Mouse (Mus musculus) frontal cortex, postnatal 10 days (tissue): ENCODE measurements at regions not wholly inside any gene's neighbourhood (a gene's known extent, or its start where the extent isn't known, plus 50 kb on each side); places are given as distances from the start of the nearest gene placed in this dataset.

Experiments
- DNase-seq, 2 experiments: peaks; one replicate each; pipeline ENCODE4 v3.0.0; 2022; ENCODE audit warnings: low spot score in 2 of 2, mixed read lengths in 1 of 2

DNA sequence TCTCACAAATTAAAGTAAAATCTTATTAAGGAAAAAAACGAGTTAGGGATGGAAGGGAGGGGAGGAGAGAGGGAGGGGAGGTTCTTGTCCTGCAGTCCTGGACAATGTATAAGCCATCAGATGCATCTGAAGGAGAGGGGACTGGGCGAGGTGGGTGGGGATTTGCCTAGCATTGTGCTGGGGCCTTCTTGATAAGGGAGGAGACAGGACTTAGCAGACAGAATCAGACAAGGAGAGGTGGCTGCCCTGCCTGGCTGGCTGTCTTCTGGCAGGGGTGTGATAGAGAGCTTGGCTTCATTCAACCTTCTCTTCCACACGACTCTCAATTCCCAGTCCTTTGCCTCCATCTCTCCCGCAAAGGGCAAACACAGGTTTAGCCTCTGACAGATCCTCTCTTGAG lies 318.9 kb downstream of the Gm49356 start:
- no peak for DNase-seq

DNA sequence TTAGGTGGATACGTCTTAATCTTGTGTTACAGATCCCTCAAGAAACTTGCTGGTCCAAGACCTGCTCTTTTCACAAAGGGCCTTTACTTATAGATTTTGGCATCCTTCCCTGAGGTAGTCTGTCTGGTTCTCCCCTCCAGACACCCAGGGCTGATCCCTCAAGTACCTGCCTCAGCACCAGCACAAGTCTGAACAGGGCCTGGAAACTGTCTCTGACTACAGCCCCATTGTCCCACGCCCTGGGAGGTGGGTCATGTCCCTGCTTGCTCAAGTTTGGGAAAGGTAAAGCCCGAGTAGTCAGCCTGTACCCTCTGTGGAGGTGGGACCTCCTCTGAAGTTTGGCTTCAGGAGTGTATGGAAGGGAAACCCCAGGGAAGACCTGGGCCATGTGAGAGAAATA lies 323.3 kb downstream of the Gm49356 start:
- no peak for DNase-seq

DNA sequence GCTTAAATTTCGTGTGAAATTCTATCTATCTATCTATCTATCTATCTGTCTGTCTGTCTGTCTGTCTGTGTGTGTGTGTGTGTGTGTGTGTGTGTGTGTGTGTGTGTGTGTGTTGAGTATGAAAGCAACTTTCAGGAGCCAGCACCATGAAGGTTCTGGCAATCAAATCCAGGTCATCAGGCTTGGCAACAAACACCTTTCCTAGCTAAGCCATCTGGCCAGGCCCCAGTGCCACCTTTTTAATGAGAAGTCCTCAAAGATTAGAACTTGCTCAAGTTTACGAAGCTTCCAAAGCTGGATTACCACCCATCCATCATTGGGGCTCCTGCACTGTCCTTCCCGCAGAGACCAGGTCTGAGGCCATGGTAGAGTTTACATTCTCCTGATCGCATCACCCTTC lies 325.0 kb downstream of the Gm49356 start:
- no peak for DNase-seq

DNA sequence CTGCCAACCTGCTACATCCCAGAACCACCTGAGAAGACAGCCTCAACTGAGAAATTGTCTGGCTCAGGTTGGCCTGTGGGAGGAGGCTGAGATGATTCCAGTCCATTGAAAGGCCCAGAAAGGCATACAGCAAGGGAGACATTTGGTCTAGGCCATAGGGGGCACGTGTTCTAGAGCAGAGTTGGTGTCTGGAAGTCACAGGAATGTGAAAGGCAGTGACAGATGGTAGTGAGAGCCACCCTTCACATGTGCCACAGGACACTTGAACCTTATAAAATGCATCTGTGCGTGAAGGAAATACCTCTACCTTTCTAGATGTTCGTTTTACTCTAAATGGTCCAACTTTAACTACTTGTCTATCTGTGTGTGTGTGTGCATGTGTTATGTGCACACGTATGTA lies 326.1 kb downstream of the Gm49356 start:
- DNase-seq, result no peak

DNA sequence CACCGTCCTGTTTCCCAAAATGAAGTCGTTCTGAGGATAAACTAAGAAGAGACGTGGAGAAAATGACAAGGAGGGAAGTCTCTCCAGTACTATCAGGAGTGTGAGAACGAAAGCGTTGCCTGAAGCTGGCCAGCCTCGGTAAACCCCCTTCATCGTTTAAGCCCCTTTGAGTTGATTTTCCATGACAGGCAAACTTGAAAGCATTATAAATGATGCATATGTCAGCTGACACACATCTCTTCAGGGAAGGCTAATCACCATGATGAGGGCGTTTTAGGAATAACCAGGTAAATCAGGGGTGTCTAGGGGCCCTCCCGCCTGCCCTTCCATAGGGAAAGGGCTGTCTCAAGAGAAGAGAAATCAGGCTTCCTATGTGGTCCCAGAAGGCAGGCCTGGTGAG lies 328.4 kb downstream of the Gm49356 start:
- DNase-seq, result no peak

DNA sequence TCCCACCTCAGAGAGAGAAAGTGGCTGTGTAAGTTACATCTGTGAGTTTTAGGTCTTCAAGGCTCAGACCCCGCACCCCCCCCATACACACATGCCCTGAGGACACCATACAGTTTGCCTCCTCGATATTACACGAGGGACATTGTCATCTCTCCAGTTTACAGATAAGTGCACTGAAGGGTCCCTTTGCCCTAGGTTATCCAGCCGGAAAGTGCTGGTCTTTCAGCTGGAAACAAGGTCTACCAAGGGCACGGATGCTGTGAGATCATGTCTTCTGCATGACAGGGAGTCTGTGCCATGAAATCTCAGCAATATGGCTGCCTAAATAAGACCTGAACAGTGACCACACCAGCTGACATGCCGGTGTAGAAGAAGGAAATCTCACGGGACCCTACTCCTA lies 329.8 kb downstream of the Gm49356 start:
- DNase-seq, result no peak

DNA sequence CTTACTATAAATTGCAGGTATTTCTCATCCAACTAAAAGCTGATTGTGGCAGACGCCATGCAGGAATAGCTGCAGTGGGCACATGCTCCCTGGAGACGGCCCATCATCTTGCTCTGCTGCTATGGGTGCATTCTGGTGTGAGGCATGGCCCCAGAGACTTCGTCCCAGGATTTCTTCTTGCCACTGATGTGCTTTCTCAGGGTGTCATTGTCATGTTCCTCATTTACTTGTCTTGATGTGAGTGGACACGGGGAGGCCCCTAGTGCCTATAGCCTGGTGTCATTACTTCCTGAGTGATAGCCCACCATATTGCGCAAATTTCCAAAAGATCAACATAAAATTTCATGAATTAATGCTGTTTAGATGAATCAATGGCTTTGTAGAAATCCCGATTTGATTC lies 336.5 kb downstream of the Gm49356 start:
- DNase-seq, result no peak

DNA sequence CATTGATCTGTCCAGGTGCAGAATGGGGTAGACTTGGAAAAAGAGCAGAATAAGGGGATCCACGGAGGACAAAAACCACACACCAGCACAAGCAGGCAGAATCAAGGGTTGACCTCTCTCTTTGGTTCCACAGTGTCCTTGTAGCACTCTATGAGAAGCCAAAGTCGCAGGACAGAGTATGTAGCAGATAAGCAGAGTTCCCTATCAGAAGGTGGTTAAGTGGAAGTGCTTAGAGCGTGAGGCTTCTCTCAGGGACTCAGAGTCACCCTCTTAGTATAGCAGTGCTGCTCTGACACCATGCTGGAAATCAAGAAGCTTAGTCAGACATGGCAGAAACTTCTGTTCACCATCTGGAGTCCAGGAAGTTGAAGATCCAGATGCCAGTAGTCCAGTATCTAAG lies 338.2 kb downstream of the Gm49356 start:
- DNase-seq, result no peak

DNA sequence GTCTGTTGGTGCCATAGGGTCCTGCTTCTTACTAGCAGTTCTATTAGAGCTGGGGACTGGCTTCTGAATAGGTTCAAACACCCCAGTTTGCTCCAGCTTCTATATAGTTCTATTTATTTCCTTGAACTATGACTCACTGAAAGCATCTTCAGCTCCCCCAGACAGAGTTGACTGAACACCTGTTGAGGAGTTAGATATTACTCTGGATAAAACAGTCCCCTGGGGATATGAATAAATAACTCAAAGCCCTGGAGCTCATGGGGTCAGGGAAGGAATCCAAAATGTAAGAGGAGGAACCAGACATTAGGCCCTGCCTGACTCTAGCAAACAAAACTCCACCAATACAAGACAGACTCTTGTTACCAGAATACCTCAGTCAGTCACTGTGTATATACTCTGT lies 341.4 kb downstream of the Gm49356 start:
- DNase-seq, result no peak

DNA sequence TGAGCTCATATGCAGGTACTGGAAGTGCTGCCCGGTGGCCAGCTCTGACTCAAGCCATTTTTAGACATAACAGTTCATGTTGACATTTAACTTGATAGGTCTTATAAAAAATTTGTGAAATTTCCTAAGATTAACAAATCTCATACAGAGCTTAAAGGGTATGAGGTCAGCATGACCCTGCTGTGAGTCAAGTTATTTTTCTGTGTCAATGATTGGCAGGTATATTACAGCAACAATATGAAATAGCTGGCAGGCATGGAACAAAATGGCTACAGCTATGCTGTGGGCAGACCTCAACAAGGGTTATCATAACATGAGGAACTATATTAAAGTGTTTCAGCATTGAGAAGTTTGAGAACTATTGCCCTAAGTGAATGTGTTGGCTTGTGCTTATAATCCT lies 342.6 kb downstream of the Gm49356 start:
- DNase-seq, result no peak

DNA sequence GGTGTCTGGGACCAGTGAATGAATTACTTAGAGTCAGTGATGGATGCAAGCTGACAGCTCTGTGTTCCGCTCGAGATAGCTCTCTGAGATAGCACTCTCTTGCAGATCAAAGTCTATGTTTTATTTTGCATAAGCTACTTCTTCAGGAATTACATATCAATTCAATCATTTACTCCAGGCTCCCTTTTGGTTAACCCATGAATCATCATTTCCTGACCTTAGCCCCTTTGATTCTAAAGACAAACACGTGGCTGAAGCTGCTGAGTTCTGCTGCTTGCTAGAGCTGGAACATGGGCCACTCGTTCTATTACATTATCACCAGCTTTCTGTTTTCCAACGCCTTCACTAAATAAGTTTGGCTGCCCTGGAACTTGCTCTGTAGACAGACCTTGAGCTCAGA lies 343.2 kb downstream of the Gm49356 start:
- DNase-seq, result no peak

DNA sequence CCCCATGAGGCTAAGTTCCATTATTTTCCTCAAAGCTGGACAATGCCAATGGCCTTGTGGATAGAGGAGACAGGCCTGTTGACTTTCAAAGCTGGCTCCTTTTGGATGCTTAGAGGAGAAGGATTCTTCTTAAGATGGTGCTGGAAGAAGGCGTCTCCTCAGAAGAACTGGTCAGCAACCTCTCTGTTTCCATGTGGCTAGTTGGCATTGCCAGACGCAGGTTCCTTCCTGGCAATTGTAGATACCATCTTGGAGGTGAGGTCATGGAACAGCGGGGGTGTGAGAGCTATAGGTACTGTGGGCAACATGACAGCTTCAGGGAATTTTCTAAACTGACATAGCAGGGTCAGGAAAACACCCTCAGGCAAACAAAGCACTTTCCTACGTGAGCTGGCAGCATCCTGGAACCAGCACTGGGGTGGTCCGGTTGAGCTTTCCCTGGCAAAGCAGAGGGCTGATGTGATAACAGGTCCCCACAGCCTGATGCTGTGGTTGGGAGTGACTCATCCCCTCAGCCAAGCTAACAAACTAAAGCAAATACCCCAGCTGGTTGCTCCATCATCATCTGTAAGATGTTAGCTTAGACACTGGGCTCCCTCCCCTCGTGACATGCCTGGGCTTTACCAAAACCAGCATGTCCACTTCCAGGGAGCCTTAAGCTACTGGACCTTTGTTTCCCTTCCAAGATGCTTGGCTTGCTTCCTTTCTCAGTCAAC lies 348.5 kb downstream of the Gm49356 start:
- DNase-seq, result no peak

DNA sequence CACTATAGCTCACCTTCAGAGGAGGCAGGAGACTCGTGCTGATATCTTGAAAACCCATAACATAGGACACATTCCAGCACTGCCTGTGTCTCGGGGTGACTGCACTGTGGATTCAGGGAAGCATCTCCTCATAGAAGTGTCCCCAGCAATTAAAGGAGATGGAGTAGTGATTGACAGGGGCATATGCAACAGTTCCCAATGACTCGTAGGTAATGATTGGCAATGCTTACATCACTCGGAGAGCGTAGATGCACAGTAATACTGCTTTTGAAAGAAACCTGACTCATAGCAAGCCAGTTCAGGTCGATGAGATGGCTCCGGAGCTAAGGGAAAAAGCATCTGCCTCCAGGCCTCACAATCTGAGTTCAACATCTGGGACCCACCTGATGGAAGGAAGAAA lies 352.7 kb downstream of the Gm49356 start:
- DNase-seq, result no peak

DNA sequence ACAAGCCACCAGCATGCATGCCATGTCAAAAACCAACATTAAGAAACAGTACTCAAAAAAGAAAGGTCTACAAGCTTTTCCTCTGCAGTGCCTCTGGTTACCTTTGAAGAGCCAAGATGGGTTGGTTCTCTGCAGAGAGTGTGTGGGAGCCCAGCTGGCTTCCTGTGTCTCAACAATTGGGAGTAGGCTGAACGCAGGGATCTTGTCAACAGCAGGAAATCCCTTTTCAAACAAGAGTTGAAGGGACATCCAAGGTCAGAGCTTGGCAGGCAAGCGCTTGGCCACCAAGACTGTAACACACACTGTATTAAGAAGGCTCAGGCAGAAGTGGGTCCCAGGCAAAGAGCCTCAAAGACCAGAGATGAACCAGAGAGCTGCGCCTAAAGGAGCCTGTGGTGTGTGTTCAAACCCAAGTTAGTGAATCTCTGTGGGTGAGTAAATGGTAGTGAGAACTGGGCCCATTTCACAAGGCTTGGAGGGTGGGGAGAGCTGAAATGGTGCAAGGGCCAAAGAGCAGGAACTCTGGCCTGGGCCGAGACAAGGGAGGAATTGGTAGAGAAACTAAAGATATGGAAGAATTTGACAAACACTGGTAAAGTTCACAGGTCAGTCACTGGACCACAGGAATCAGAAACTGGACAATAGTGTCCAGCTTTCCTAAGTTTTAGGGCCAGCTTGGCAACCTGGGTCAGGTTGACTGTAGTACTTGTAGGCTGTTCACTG lies 357.0 kb downstream of the Gm49356 start:
- DNase-seq, result no peak

DNA sequence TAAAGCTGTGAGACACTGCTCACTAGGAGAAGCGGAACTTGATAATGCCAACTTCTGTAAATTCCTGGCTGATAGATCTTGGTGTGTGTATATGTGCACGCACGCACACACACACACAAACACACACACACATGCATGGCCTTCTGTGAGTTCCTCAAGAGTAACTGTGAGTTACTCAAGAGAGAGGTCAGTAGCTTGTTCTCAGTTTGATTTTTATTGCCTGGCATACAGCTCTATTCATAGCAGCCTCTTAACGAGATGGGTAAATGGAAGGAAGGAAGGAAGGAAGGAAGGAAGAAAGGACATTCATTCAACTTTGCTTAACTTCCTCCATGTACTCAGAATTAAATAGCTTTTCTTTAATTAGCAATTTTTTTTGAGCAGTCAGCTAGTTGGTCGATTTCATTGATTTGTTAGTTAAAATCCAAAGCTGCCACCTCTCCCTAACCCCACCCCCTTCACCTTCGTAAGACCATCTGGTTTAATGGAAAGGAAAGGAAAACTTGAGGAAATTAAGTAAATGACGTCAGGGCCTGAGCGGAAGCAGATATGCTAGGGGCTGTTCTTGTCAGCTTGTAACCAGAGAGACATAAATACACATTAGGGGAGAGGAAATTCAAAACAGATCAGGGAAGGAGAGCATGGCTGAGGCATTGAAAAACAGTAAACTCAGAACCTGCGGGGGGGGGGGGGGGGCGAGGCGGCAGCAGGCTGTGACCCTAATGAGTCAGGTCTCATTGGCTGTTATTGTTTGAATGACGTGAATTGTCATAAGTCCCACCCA lies 359.6 kb downstream of the Gm49356 start:
- no peak for DNase-seq

DNA sequence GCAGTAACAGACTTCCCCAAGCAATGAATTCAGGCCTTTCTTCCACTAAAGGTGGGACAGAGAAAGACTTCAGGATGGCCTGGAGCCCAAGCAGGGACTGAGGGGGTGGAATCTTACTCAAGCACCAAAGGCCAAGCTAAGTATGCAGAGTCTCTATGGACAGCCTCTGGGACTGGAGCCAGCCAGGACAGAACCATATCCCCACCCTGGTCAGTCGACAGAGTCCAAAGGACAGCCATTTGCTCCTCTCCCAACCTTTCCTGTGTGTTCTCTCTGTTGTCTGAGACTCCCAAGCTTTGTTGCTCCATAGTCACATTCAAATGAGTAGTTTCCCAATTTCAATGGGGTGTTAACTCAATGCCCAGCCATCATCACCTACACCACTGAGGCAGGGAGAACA lies 372.3 kb downstream of the Gm49356 start:
- no peak for DNase-seq

DNA sequence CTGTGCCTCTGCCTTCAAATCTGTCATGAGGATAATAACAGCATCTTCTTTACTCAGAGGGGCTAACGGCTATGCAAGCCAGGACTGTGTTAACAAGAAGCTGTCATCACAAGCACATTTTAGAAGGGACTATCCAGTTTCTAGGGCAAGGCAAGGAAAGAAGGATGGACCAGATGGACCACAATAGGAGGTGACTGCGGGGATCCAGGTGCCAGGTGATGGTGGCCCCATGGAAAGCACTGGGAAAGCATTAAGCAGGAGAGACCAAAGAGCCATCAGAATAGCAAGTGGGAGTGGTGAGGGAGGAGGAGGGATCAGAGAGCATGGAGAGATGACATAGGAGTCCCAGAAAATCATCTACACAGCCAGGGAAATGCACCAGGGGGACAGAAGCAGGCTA lies 373.3 kb downstream of the Gm49356 start:
- DNase-seq, result no peak

DNA sequence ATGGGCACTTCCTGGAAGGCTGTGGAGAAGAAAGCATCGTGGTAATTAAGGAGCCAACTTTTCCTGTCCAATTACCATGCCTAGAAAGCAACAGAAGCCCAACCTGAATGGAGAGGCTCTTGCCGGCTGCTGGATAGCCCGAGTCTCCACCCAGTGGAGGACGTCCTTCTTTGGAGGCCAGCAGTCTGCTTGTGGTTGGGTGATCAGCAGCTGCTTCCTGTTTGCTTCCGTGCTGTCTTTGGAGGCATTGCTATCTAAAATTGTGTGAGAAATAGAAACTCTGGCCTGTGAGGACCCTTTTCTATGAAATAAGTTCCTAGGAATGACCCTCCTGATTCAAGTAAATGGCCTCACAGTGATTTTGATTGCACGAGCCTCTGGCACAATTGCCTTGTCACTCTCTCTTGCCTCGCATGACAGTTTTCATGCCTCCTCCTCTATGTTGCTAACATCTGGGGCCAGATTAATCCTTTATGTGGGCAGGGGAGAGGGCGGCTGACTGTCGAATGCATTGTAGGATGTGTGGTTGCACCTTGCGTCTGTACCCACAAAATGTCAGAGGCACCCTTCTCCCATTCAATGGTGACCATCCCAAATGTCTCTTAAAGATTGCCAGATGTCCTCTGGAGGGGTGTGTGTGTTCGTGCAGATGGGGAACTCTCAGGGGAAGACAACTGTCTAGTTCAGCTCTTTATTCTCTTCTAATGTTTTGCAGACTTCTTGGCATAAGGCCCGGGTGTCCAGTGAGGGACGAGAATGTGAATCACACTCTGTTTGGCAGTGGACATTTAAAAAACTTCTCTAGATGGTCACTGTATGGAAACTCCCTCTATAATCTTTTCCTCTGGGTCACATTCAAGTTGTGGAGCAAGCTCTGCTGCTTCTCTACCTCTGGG lies 374.6 kb downstream of the Gm49356 start:
- DNase-seq, result no peak
